Mouse (Mus musculus) forelimb bud, embryonic 11.5 days (tissue): Measurements from ENCODE around the gene Dusp27.

Source experiments
- DNase-seq: peaks from one replicate; pipeline ENCODE4 v3.0.0-alpha.2; 2012; ENCODE audit warnings: low read depth, low spot score

Gene Dusp27

GRCm38 (mm10) chr1:166102920-166103608, 24.7 kb downstream of the Dusp27 start:
- DNase-seq = peak; percentile 57

DNA sequence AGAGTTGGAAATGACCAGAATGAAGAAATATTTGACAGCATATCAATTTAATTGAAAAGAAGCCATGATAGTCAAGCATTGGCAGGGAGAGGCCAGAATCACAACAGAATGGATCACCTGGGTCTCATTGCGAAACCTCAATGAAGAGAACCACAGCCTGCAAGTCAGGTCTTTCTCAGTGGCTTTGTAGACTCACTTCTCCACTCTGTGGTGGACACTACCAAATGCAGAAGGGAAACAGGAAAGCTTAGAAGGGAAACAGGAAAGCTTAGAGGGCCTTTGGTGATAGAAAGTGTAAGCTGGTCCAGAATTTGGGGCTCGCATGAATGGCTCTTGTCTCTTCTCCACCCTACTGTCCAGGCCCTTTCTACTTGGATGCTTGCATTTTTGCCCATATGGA, 29.6 kb downstream of the Dusp27 start:
- no peak for DNase-seq

DNA sequence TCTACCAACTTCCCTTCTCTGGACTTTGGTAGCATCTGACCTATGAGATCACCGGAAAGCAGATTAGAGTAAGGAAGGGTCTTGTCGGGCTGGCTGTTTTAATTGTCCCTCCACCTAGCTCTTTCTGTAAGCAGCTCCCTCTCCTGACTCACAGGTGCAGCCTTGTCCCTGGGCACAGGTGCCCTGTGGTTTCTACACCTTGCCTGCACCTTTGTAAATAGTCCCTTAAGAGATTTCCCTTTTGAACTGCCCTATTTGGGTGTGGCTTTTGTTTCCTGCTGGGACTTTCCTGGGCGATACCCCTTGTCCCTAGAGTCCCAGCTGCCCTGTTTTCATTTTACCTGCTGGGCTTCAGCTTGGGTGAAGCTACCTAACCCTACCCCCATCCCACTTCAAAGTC, 33.3 kb downstream of the Dusp27 start:
- no peak for DNase-seq

GRCm38 (mm10) chr1:166090306-166090705, 37.4 kb downstream of the Dusp27 start:
- DNase-seq = no peak

GRCm38 (mm10) chr1:166089739-166090138, 38.0 kb downstream of the Dusp27 start:
- peak; percentile 48 for DNase-seq

GRCm38 (mm10) chr1:166089337-166089736, 38.4 kb downstream of the Dusp27 start:
- DNase-seq = no peak

- DNase-seq = no peak
Measured at GRCm38 (mm10) chr1:166088446-166089170, 39.1 kb downstream of the Dusp27 start.

DNA sequence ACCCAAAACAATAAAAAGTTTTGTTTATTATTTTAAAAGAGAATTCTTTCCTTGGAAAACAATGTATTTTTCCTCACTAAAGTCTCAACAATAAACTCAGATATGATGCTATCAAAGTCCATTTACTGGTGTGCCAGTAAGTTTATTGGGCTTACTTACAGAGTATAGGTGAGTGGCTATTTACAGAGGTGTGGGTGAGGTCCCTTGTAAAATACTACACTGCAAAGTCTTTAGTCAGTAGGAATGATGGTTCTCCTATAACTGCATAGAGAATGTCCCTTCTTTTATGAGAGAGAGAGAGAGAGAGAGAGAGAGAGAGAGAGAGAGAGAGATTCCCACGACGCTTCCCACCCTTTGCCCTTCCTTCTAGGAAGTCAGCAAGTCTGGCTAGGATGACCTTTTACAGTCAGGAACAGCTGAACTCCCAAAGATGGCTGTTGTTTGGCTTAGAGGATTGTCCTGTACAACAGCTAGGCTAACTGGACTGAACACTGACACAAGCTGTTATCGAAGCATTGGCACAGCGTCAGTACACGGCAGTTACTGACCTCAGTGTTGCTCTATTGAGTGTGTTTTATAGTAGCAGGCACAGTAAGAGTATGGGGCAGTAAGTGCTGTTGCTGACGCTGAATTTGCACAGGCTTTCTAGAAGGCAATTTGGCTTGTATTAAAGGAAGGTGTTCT, 50.5 kb downstream of the Dusp27 start:
- DNase-seq = no peak

- DNase-seq = no peak
Measured at GRCm38 (mm10) chr1:166067856-166068440, 59.8 kb downstream of the Dusp27 start.

DNA sequence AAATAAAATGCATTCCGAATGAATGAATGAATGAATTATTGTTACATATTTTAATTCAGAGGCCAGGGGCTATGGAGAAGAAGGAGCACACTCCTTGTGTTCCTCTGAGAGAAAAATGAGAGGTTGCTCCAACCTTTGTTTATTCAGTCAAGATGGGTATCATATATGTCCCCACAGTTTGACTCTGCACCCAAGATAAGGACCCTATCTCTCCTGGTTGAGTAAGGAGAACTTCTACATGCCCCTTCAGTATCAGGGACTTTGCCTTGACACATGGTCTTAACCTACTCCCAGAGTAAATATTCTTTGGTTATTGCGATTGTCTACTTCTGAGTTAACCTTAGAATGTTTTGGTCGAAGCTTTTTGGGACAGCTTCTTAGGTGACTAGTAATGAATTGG, 63.9 kb downstream of the Dusp27 start:
- no peak for DNase-seq

DNA sequence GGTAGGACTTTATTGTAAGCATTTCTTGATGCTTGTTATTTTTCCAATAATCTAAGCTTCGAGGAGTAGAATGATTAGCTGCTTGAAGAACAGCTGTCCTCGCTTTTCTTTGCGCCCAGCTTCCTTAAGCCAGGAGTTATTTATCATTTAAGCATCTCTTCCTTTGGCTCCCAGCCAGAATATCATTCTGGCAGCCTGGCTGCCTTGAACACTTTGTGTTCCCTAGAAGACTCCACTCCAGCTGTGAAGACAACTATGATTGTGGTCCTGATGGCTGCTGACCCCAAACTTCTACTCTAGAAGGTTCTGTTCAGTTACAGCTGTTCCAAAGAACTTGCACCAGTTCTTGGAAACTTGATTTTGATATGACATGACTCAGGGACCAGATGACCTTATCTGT, 66.2 kb downstream of the Dusp27 start:
- DNase-seq = no peak

DNA sequence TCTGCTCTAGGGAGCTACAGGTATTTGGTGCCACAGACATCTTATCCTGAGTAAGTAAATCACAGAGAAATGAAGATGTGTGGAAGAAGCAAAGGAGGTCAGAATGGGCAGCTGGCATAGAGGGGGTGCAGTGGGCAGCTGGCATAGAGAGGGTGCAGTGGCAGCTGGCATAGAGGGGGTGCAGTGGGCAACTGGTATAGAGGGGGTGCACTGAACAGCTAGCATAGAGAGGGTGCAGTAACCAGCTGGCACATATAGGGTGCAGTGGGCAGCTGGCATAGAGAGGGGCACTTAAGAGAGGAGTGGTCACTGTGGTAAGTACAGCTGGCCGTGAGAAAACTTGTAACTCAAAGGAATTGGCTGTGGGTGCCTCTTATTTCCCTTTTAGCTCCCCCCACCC, 67.3 kb downstream of the Dusp27 start:
- DNase-seq = no peak

DNA sequence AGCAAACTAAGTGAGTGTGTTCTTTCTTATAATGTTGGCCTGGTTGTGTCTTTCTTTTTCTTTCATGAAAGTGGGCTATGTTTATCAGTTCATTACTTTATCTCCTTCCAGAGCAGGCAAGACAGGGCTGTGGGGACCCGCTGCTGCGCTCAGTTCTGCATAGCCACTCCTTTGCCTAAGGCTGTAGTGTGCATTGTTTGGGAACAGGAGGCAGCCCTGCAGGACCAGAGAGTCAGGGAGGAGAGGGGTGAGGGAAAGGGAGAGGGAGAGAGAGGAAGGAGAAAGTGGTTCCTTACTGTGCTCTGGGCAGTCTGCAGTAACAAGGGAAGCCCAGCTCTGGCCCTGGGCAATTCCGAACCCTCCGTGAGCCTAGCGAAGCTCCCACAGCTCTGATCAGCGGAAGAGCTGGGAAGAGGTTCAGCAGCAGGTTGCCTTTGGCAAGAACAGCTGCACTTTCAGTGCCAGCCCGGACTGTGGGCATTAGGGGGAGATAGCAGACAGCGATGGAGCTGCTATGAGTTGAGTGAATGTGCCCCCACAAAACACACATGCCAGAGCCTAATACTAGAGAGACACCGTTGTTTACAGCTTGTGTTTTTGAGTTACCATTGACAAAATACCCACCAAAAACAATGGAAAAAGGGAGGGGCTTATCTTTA, 71.5 kb downstream of the Dusp27 start:
- DNase-seq = no peak

DNA sequence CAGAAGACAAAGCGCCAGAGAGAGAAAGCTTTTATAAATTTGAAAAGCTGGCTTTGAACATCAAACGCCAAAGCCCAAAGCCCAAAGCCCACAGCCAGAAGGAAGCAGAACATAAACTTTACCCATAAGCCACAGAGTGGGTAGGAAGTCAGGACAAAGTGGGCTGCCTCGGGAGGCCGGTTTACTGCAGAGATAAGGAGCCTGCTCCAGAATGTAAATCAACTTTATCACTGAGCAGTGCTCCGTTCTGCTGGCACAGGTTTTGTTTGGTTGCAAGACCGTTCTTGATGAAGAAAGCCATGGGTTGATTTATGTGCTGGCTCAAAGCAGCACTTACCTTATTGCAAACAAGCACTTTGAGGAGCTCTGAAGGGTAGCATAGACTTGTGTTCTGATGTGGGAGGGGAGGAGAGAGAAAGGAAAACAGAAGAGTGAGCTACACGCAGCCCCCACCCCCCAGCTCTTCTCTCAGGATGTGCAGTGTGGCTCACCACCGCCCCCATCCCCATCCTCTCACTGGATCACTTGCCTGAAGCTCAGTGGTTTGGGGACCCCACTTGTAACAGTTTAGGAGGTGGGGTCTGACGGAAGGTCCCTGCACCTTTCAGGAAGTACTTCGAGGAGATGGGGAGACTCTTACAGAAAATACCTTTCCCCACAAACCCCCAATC, 74.3 kb downstream of the Dusp27 start:
- DNase-seq = no peak

DNA sequence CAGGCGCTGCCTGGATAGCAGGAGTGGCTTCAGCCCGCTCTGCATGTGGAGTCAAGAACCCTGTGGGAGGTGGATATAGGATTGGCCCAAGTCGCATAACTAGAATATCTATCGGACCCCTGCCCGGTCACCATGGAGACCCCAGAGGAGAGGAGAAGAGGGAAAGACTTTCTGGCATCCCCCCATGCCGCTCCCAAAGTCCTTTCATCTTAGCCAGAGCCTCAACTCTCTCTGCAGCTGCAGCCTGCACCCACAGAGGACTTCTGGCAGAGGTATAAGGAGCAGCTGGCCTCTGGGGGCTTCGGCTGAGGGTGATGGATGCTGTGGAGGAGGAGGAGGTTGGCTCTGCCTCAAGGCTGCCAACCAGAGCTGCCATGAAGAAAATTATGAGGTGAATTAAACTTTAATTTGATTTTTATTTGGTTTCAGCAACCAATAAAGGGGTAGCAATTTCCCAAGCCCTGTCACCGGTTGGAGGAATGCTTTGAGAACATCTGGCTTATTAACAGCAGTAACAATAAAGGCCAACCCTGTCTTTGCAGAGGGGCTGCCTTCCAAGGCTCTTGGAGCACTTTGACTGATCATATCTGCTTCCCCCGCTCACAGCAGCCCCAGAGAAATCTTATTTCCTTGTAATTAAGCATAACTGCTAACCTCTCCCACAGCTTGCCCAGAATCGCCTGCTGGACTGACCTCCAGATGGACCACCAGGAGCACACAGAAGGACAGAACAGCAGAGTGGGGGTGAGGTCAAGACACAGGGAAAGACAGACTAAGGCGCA, 78.5 kb downstream of the Dusp27 start:
- peak; percentile 82 for DNase-seq

DNA sequence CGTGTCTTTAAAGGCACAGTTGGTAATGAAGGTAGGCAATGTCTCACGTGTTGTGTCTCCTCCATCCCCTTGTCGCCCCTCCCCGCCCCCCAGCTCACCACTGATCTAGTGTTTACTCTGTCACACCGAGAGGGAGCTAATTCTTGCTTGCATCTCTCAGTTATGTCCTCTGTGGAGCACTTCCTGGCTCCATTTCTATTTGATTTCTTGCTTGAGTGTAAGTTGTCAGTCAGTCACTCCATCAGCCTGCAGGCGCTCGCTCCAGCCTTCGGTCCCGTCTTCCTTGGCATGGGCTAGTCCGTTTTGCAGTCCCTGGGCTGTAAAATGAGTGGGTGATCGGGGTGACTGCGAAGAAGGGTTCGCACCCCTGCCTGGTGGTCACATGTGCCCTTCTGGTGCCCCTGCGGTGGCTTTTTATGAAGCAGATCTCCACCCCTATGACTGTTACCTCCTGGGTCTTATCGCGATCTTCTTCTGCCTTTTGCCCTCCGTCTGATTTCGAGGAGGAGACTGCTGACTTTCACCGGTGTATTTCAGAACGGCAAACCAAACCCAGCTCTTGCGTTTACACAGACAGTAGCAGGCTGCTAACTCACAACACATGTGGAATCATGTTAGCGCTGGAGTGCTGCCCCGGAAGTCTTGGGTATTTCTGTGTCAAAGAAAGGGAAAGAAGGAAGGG, 79.4 kb downstream of the Dusp27 start:
- DNase-seq = peak; percentile 61
